Mouse (Mus musculus): ENCODE results near the gene Gtf2h1. TPM values are rescaled to one million over a fixed set of nuclear protein-coding genes. Genes with fewer than 3 reads are reported as not detected.

Gtf2h1 gene
- polyA plus RNA-seq, 1 experiment from 2014 or later = 51.2 TPM

Other genes with a start within 250 kb of the Gtf2h1 start
- gene Sergef, start 156.3 kb upstream of the Gtf2h1 start, polyA plus RNA-seq (2014; fragmentation: Nextera tagmentation; extraction: Ambion mirVana) = 12.3 and 14.3 TPM in 2 replicates
- gene Tph1, start 123.6 kb upstream of the Gtf2h1 start, polyA plus RNA-seq (2014; fragmentation: Nextera tagmentation; extraction: Ambion mirVana) = 0.83 and 1.9 TPM in 2 replicates
- 26.8 and 31.5 TPM in 2 replicates for gene Saal1, start 85.4 kb upstream of the Gtf2h1 start, polyA plus RNA-seq (2014; fragmentation: Nextera tagmentation; extraction: Ambion mirVana)
- 0.61 TPM in 1 of 2 replicates, not detected in the other for gene Saa3, start 80.4 kb upstream of the Gtf2h1 start, polyA plus RNA-seq (2014; fragmentation: Nextera tagmentation; extraction: Ambion mirVana)
- not detected in 2 replicates for gene Saa4, start 63.5 kb upstream of the Gtf2h1 start, polyA plus RNA-seq (2014; fragmentation: Nextera tagmentation; extraction: Ambion mirVana)
- 0.51 TPM in 1 of 2 replicates, not detected in the other for gene Saa1, start 53.1 kb upstream of the Gtf2h1 start, polyA plus RNA-seq (2014; fragmentation: Nextera tagmentation; extraction: Ambion mirVana)
- not detected in 2 replicates for gene Saa2, start 44.3 kb upstream of the Gtf2h1 start, polyA plus RNA-seq (2014; fragmentation: Nextera tagmentation; extraction: Ambion mirVana)
- 16.2 and 17.3 TPM in 2 replicates for gene Hps5, start within 50 bp of the Gtf2h1 start, polyA plus RNA-seq (2014; fragmentation: Nextera tagmentation; extraction: Ambion mirVana)
- gene Ldha, start 45.4 kb downstream of the Gtf2h1 start, polyA plus RNA-seq (2014; fragmentation: Nextera tagmentation; extraction: Ambion mirVana) = 1,559 and 1,681 TPM in 2 replicates
- 0.26 TPM in 1 of 2 replicates, not detected in the other for gene Ldhc, start 65.1 kb downstream of the Gtf2h1 start, polyA plus RNA-seq (2014; fragmentation: Nextera tagmentation; extraction: Ambion mirVana)
- 174 and 178 TPM in 2 replicates for gene Tsg101, start 123.9 kb downstream of the Gtf2h1 start, polyA plus RNA-seq (2014; fragmentation: Nextera tagmentation; extraction: Ambion mirVana)
- gene Uevld, start 162.4 kb downstream of the Gtf2h1 start, polyA plus RNA-seq (2014; fragmentation: Nextera tagmentation; extraction: Ambion mirVana) = 9.7 and 11.0 TPM in 2 replicates
- not detected in 2 replicates for gene Gm9999, start 187.5 kb downstream of the Gtf2h1 start, polyA plus RNA-seq (2014; fragmentation: Nextera tagmentation; extraction: Ambion mirVana)
- gene Spty2d1, start 212.3 kb downstream of the Gtf2h1 start, polyA plus RNA-seq (2014; fragmentation: Nextera tagmentation; extraction: Ambion mirVana) = 22.1 and 23.1 TPM in 2 replicates

Measured in embryonic facial prominence, embryonic 14.5 days (tissue).